Mouse (Mus musculus) lung, postnatal 10 days (tissue): ENCODE measurements around the gene C730034F03Rik.

ENCODE experiments used
- DNase-seq: peaks from one replicate; pipeline ENCODE4 v3.0.0; 2021

C730034F03Rik gene

GRCm38 (mm10) chr15:89477091-89477491, 47.7 kb downstream of the C730034F03Rik start, which contains the start of gene Arsa:
Arsa (minus strand) TSS chr15:89477425.
- DNase-seq, result peak; percentile 44

GRCm38 (mm10) chr15:89477806-89478205, 48.4 kb downstream of the C730034F03Rik start:
- DNase-seq, result no peak

- DNase-seq, result no peak
Measured at GRCm38 (mm10) chr15:89478622-89479021, 49.2 kb downstream of the C730034F03Rik start.
